Mouse (Mus musculus) ES-Bruce4 (cell line): ENCODE results near the gene Usb1. TPM values are rescaled to one million over a fixed set of nuclear protein-coding genes. Genes with fewer than 3 reads are reported as not detected.

Source experiments
- H3K27ac ChIP-seq: 2 replicates; pipeline ENCODE4 v1.5.1; 2012; ENCODE audit warnings: low read length, inconsistent platforms; ENCODE audit not compliant: insufficient read depth
- H3K27me3 ChIP-seq: 2 replicates; pipeline ENCODE4 v1.6.1; 2012; ENCODE audit warnings: mild to moderate bottlenecking, low read length, inconsistent platforms; ENCODE audit not compliant: control insufficient read depth, poor library complexity, insufficient read depth, severe bottlenecking
- H3K36me3 ChIP-seq: 2 replicates; pipeline ENCODE4 v1.6.1; 2012; ENCODE audit warnings: inconsistent platforms, mild to moderate bottlenecking, low read length, moderate library complexity; ENCODE audit not compliant: control insufficient read depth, poor library complexity, insufficient read depth, severe bottlenecking
- H3K4me1 ChIP-seq: one replicate; pipeline ENCODE4 v1.8.1; 2011; ENCODE audit warnings: low read length; ENCODE audit not compliant: control insufficient read depth, insufficient read depth
- H3K4me3 ChIP-seq: 2 replicates; pipeline ENCODE4 v1.5.1; 2011; ENCODE audit warnings: low read depth, mild to moderate bottlenecking, low read length
- H3K9ac ChIP-seq: 2 replicates; pipeline ENCODE4 v1.6.1; 2012; ENCODE audit warnings: low read depth, mild to moderate bottlenecking, inconsistent platforms; ENCODE audit not compliant: poor library complexity, severe bottlenecking
- H3K9me3 ChIP-seq: replicated peaks from 2 replicates; pipeline ENCODE4 v1.6.1; 2012; ENCODE audit warnings: mild to moderate bottlenecking, low read length, inconsistent platforms; ENCODE audit not compliant: control insufficient read depth, poor library complexity, insufficient read depth, severe bottlenecking
- CTCF ChIP-seq: IDR thresholded peaks from one replicate; pipeline ENCODE4 v1.8.1; 2011; ENCODE audit warnings: low read depth, low read length
- EP300 ChIP-seq: IDR thresholded peaks from 2 replicates; pipeline ENCODE4 v1.6.1; 2011; ENCODE audit warnings: low read depth, low read length; ENCODE audit not compliant: insufficient read depth
- POLR2A ChIP-seq: IDR thresholded peaks from one replicate; pipeline ENCODE4 v1.8.1; 2011; ENCODE audit warnings: low read length; ENCODE audit not compliant: insufficient read depth
- polyA plus RNA-seq: library from polyadenylated mRNA; stranded (reverse); fragments of >200 nt; gene quantifications from 2 replicates; pipeline ENCODE4 v1.2.4, GENCODE M21; 2011; ENCODE audit warnings: low read depth; ENCODE audit not compliant: missing spikeins, insufficient read depth, insufficient read length

The Usb1 gene
- 35.5 and 36.3 TPM in 2 replicates for polyA plus RNA-seq

DNA sequence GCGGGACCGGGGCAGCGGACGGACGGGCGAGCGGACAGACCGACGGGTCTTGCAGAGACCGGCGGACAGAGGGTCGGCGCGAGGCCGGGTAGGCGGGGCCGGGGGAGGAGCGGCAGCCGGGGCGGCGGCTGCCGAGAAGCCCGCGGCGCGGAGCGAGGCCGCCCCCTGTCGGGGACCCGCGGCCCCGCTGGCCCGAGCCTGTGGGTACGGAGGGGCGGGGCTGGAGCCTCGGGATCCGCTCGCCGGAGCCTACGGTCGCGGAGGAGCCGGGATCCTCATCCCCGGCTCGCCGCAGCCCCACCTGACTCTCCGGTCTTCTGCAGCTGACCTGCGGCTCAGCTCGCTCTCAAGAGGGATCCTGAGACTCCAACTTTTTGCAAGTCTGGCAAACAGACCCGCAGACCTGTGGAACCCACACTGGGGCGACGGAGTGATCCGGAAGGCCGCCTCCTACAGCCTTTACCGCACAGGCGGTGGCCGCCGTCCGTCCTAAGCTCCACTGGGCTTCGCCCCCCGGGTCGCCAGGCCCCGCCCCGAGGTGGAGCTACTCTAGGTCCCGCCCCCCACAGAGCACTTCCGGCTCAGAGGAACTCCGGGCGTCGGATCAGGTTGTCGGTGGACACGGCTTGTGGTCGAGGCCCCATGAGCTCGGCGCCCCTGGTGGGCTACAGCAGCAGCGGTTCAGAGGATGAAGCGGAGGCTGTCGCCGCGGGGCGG is at the start of gene Usb1, which contains the start of gene Zfp319:
Usb1 (plus strand) TSS at position 565 of the 717 bp plus-strand sequence.
Zfp319 (minus strand) TSS at position 231 of the 717 bp plus-strand sequence.
- no peaks in the 10 kb centered on the region for H3K9me3 ChIP-seq
- H3K27me3 ChIP-seq = no peaks in the 10 kb centered on the region
- peak within 1 kb of the TSS; percentile 93 for H3K4me3 ChIP-seq
- H3K4me1 ChIP-seq = no peaks in the 10 kb centered on the region
- peak; percentile 51 for TF ChIP-seq POLR2A
- TF ChIP-seq EP300 = 0 out of 2 replicates have a peak, but pooled peaks have one; percentile 43
- peak; percentile 25 for TF ChIP-seq CTCF
- no peaks in the 10 kb centered on the region for H3K36me3 ChIP-seq
- peak within 1 kb of the TSS; percentile 86 for H3K27ac ChIP-seq
- H3K9ac ChIP-seq = peak within 1 kb of the TSS; percentile 91

DNA sequence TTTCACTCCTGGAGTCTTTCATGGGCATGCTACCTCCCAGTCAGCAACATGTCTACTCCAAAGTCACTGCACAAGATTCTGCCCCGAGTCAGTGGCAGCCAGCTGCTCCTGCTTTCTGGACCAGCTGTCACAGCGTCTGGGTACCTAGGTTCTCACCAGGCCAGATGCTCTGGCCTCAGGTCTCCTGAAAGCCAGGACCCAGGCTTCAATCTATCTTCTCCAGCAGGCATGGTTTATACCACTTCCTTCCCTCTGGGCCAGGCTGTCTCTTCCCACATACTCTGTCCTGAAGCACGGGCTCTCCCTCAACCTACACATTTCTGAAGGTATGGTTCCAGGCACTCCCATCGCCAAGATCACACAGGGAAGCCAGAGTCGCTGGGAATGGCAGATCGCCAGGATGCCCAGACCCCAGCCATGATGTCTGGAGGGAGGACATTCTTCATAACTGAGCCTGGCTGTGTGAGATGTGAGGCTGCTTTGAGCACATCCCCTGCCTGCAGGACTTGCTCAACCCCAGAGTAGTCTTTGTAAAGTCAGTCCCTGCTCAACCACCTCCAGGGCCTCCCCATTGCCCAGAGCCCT is 42.9 kb upstream of the Usb1 start:
- H3K27ac ChIP-seq = no peak overlapping the region
- no peaks in the 10 kb centered on the region for H3K27me3 ChIP-seq
- H3K9me3 ChIP-seq = no peaks in the 10 kb centered on the region
- H3K4me3 ChIP-seq = no peak overlapping the region
- no peak overlapping the region for H3K9ac ChIP-seq
- no peak for TF ChIP-seq EP300
- TF ChIP-seq CTCF = no peak
- TF ChIP-seq POLR2A = no peak
- H3K4me1 ChIP-seq = no peaks in the 10 kb centered on the region
- no peaks in the 10 kb centered on the region for H3K36me3 ChIP-seq

DNA sequence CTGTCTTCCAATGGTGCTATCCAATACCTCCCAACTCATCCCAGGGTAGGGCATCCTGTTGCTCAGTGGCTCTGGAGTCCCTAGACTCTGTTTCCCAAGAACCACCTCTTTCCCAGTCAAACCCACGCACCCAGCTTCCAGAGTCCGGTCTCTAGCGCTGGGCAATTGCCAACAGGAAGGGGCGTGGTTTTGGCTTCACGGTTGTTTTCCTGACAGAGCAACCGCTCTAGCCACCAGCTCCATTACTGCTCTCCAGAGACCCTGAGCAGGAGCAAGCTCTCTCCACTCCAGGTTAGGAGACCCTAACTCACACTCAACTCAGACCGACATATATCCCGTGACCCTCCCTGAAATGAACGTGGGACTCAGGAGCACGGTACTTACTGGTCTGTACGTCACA is 38.9 kb upstream of the Usb1 start:
- no peak overlapping the region for H3K9ac ChIP-seq
- no peaks in the 10 kb centered on the region for H3K9me3 ChIP-seq
- no peaks in the 10 kb centered on the region for H3K4me1 ChIP-seq
- no peaks in the 10 kb centered on the region for H3K27me3 ChIP-seq
- no peaks in the 10 kb centered on the region for H3K36me3 ChIP-seq
- H3K27ac ChIP-seq = no peak overlapping the region
- no peak overlapping the region for H3K4me3 ChIP-seq
- TF ChIP-seq EP300 = no peak

DNA sequence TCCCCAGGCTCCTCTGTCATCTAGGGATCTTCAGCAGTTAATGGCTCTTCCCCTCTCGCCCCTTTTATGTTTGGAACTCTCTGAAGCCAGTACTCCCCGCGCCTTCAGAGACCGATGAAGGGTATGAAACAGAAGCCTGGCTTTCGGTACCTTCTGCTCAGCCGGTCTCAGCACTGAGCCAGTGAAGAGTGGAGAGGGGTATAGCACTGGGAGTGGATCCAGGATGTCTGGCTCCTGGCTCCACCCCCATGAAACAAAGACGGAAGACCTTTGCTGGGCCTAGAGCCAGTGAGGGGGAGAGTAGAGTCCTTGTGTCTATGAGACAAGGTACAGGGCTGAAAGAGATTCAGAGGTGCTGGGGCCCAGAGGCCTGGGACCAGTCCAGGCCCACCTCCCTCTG is 38.2 kb upstream of the Usb1 start:
- Histone ChIP-seq H3K9ac (no peak overlapping the region), H3K4me3 (no peak overlapping the region), H3K36me3 (no peaks in the 10 kb centered on the region), H3K27me3 (no peaks in the 10 kb centered on the region), H3K4me1 (no peaks in the 10 kb centered on the region), H3K9me3 (no peaks in the 10 kb centered on the region), H3K27ac (no peak overlapping the region)
- no peak for TF ChIP-seq CTCF

DNA sequence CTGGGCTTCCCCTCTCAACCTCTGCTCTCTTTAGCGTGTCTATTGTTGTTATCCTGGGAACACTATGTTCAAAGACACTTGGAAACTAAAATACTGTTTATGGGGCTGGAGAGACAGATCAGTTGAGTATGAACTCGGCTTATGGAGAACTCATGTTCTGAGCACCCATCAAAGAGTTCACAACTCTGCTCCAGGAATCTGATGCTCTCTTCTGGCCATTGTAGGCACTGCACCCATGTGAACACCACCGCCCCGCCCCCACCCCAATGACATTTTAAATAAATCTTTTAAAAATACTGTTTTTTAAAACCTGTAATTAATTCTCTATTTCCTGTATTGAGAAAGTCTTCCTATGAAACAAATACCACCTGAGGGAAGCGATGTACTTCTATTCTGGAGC is 29.7 kb upstream of the Usb1 start:
- Histone ChIP-seq H3K27ac (no peak overlapping the region), H3K9me3 (no peaks in the 10 kb centered on the region), H3K4me3 (no peak overlapping the region), H3K9ac (no peak overlapping the region), H3K36me3 (no peaks in the 10 kb centered on the region), H3K27me3 (no peaks in the 10 kb centered on the region), H3K4me1 (no peaks in the 10 kb centered on the region)
- TF ChIP-seq EP300 (no peak), POLR2A (no peak), CTCF (peak; percentile 50)

DNA sequence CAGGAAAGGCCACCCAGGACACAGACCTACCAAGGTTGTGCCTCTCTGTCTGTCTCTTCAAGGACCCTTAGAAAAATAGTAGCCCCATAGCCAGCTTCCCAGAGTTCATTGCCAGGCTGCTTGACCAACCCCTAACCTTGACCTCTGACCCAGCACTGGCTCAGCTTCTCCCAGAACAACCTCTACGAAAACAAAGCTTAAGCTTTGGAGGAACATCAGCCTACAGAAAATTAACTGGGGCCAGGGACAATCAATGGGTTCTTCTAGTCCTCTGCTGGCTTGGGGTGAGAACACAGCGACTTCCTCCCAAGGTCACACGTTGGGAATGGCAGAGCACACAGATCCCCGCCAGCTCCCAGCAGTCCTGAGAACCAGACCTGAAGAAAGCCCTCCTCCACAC is 26.6 kb upstream of the Usb1 start:
- no peak overlapping the region for H3K27ac ChIP-seq
- no peak for TF ChIP-seq POLR2A
- TF ChIP-seq EP300 = no peak
- TF ChIP-seq CTCF = no peak
- no peaks in the 10 kb centered on the region for H3K4me1 ChIP-seq
- no peaks in the 10 kb centered on the region for H3K27me3 ChIP-seq
- H3K4me3 ChIP-seq = no peak overlapping the region
- no peaks in the 10 kb centered on the region for H3K9me3 ChIP-seq
- no peaks in the 10 kb centered on the region for H3K36me3 ChIP-seq
- H3K9ac ChIP-seq = no peak overlapping the region
